Mouse (Mus musculus) erythroblast, embryonic 14.5 days (primary cell): ENCODE measurements around the gene Selenoo.

ENCODE experiments used
- GATA1 ChIP-seq: IDR thresholded peaks from 2 replicates; pipeline ENCODE4 v1.6.1; 2012; ENCODE audit warnings: low read length, inconsistent platforms, mixed read lengths
- TAL1 ChIP-seq: IDR thresholded peaks from 3 replicates; pipeline ENCODE4 v1.6.1; 2012; ENCODE audit warnings: low read length, inconsistent platforms, mixed read lengths

DNA sequence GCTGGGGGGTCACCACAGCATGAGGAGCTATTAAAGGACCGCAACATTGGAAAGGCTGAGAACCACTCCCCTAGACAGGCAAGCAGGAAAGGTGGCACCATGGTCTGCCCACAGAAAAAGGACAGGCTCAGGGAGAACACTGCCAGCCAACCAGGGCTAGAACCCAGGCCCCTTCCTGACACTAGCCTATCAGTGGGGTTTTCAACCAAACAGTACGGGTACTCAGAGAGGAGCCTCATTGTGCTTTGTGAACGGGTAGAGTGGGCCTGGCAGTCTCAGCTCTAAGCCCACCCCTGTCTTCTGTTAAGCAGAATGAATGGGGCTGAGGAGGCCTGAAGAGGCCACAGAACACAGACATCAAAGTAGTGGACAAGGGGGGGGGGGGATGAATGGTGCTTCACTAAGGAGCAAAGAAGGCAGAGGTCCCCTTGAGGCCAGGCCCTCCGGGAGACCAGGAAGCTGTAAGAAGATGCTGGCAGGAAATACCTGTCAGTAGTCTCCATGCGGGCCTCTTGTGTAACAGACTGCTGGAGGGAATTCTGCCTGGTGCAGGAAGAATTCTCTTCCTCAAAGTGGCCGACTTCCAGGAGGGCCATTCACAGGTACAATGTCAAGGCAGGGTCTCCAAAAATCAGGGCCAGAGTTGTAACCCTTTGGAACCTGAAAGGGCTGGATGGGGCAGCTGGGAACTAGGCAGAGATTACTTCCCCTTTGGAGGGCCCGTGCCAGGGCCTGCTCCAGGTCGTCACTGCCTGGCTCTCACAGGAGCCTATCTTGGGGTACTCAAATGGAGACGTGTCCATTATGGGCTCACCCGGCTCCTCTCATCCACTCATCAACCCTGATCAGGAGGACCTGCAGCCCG, 14.0 kb upstream of the Selenoo start, which contains the start of gene Trabd:
- no peak for TF ChIP-seq GATA1
- TF ChIP-seq TAL1: no peak
